Mouse (Mus musculus): ENCODE data around the gene Aunip.

DNA sequence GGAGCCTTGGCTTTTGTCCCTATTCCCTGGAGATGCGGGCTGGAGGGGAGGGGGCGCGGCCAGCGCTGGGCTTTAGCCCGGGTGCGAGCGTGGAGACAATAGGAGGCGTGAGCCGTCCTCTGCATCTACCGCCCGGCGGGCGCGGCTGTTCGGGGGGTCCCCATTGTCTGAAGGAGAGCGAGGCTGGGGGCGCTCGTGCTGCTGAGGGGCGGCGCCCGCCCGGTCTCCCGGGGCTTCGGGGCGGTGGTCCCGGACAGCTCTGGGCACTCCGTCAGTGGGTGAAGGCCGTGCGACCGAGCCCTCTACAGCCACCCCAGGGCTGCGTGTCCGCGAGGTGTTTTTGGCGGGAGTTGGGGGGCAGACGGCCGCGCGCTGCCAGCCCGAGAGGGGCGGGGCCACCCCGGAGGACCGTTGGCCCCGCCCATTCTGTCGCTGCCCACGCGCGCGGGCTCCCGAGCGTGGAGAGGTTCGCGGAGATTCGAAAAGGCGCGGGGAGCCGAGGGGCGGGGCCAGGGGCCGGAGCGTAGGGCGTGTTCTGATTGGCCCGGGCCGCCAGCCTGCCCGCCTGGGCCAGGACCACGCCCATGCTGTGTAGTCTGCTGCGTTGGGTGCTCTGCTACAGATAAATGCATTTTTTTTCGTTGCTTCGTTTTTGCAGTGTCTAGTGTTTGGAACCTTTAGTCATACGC, 42.1 kb upstream of the Aunip start:
- TF ChIP-seq TAL1 (conservative IDR thresholded peaks at IDR 0.05; ENCODE audit: low read depth, low read length) (no peak), CTCF (IDR thresholded peaks at IDR 0.05; ENCODE audit: low read depth, low read length) (no peak), GATA1 (IDR thresholded peaks at IDR 0.05; ENCODE audit: borderline replicate concordance, low read length) (no peak)

Data from G1E (cell line).